Mouse (Mus musculus): ENCODE measurements around the gene Gm4756.
"Not testable (repeated sequence)": the region's sequence is repeated elsewhere in the genome, so short reads cannot be mapped to it uniquely, and the experiment has no call there.

Gm4756 gene

DNA sequence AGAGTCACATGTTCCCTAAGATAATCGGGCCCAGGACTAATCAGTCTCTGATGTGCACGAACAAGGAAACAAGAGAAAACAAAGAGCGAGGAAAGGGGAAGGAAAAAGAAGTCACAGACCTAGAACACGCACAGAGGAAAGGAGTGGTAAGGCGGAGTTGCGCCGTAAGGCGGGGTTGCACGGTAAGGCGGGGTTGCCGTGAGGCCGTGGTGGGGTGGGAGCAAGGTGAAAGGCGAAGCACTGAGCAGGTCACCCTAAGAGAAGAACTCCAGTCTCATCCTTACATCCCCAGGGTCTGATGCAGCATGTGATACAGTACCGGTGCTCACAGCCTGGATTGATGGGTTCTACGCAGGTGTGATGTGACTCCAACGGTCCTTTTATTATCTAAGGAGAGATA is 6.3 kb upstream of the Gm4756 start:
- no peak for DNase-seq (ENCODE audit: low read depth in 2 of 2, low spot score in 2 of 2)

DNA sequence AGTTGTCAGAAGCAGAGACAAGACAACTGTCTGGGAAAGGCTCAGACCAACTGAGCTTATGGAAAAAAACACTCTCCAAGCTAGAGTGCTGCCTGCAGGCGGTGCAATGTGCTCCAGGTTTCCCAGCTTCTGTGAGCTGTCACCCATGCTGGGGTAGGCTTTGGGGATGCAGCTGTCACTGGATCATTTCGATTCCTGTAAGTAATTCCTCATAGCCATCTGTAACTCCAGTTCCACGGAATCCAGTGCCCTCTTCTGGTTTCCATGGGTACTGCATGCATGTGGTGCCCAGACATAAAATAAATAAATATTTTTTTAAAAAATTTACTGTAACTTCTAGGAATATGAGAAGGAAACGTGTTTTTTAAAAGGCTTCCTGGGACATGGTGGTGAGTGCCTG is 5.2 kb upstream of the Gm4756 start:
- DNase-seq (ENCODE audit: low read depth in 2 of 2, low spot score in 2 of 2), result peak in 1 of 2 experiments; percentile 26

DNA sequence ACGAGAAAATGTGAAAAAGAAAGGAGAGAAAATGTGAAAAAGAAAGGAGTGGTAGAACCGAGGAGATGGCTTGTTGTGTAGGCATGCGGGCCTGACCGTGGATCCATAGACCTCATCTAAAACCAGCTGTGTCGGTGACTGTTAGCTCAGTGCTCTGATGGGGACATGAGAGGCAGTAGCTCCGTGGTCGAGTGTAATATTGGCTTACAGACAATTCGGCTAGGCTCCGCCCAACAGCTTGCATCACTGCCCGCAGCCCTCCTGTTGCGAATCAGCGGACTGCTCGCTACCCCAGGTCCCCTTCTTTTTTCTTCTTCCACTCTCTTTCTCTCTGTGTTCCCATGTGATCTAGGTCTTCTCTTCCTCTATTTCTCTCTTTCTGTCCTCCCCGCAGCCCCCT is 540 bp downstream of the Gm4756 start:
- DNase-seq (ENCODE audit: low read depth in 2 of 2, low spot score in 2 of 2), result no peak

DNA sequence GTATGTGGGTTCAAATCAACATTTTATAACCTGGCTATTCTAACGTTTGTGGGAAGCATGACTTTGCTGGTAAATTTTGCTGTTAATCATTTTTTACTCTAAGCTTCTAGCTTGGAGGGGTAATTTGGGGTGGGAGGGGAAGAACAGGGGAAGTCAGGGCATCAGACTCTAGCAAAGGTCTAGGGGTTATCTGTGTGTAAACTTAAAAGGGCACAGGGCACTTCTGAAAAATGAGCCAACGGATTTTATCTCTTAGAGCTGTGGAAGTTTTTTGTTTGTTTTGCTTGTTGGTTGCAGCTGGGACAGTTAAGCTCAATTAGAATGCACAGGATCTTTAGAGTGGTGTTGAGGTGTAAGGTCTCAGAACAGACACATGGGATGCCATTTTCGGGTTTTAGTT is 11.4 kb downstream of the Gm4756 start:
- no peak for DNase-seq (ENCODE audit: low read depth in 2 of 2, low spot score in 2 of 2)

DNA sequence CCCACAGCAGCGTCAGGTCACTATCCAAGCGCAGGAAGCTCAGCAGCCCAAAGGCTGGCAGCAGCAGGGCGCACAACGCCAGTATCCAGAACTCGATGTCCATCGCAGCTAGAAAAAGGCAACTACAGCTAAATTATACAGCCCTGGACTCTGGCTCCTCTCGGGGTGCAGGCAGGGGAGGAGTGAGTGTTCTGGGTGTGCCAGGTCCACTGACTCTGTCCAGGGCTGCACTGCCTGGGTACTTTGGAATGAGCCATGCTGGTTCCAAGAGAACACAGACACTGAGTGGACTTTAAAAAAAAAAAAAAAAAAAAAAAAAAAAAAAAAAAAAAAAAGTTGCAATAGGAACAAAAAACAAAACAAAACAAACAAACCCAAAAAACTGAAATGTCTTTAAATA is 20.7 kb downstream of the Gm4756 start:
- no peak for DNase-seq (ENCODE audit: low read depth in 2 of 2, low spot score in 2 of 2)

DNA sequence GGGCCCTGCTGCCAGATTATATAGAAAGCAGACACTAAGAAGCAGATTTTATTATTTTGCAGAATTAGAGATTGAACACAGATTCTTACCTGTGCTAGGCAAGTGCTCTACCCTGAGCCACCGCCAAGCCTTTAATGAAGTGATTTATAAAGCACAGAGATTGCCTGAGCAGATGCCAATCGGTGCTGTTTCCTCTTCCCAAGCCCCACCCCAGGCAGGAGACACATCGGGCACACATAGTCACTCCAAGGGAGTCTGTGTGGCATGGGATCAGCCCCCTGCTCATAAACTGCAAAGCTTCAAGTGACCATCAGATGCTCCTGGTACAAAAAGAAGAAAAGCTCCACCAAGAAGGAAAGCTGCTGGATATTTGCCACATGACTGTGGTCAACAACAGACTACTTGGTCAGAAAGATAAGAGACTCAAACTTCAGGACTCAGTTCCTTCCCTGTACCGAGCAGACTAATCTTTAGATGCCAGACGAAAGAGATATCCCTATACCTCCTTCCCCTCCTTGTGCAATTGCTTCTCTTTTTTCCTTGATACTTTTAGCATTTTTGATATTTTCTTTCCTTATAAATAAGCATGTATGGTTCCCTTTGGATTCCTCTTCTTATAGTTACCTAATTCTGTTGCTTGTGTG is 26.5 kb downstream of the Gm4756 start:
- no peak for DNase-seq (ENCODE audit: low read depth in 2 of 2, low spot score in 2 of 2)

DNA sequence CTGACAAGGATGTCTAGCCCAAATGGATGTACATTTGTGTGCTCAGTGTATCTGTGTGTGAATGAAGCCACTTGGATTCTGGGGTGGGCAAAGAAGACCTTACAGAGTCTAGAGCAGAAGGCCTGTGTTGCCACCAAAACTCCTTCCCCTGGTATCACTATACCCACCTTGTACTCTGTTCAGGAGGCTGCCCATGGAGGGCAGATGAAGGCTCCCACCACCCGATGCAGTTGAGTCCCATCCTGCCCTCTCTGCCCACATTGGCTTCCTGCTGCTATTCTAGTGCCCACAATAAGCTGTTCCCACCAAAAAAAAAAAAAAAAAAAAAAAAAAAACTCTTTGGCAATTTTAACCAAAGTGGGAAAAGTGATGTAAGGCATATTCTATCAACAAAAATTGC is 28.0 kb downstream of the Gm4756 start:
- no peak for DNase-seq (ENCODE audit: low read depth in 2 of 2, low spot score in 2 of 2)

DNA sequence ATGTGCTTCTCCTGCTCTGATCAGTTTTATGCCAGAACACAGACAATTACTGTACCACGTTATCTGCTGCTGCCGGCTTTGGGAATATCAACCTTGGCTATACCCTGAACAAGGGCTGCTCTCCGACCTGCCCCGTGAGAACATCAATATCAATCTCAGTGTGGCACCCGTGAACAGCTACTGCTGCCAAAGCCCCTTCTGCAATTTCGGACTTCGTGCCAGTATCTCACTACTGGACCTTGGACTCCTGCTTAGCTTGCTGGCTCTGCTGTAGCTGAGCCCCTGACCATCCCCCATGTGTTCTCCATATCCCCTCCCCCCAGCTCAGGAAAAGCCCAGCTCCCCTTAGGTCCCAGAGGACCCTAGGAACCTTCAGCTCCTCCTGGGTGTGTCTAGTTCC is 28.6 kb downstream of the Gm4756 start:
- no peak for DNase-seq (ENCODE audit: low read depth in 2 of 2, low spot score in 2 of 2)

DNA sequence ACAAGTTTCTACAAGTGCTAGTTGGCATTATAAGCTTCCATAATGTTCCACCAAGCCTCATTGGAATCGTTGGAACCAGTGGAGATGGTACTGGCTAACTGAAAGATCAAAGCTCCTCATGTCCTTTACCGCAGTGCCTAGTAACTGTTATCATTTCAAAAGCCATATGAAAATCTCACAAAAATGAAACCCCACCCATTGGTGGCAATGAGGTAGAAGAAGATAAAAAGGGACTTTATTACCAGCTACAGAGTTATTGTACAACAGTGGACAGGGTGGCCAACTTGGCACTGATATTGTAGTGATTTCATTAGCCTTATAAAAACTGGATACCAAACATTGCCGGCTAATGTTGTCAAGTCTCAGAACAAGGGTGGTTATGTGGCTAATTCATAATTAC is 37.4 kb downstream of the Gm4756 start:
- no peak for DNase-seq (ENCODE audit: low read depth in 2 of 2, low spot score in 2 of 2)

DNA sequence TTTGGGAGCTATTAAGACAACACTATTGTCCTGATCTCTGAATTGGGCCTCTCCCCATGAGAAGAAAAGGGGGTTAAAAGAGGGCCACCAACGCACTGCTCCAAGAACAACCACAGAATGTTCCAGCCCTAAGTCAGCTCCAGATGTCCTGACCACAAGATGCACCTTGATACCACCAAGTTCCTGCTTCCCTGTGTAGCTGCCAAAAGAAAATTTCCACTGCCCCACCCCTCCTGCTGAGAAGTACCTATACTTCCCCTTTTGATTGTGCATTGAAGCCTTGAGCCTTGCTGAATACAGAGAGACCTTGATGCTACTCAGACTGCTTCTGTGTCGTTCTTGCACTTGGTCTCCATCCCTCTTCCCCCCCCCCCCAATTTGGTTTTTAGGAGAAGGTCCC is 50.7 kb downstream of the Gm4756 start:
- not testable (repeated sequence) for DNase-seq (ENCODE audit: low read depth in 2 of 2, low spot score in 2 of 2)

DNA sequence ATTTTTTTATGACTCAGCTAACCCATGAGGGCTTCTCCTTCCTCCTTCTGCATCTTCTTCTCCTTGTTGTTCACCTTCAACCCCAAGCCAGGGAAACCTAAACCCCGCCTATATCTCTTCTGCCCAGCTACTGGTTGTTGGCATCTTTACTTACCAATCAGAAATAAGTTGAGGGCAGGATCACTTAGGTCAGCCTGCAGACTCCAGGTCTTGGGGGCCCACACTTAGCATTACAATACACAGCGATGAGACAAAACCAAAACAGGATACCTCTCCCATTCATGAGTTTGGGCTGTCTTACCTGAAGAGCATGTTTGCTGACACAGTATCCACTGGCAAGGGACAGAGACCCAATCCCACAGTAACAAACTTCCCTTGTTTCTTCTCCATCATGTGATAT is 55.5 kb downstream of the Gm4756 start:
- no peak for DNase-seq (ENCODE audit: low read depth in 2 of 2, low spot score in 2 of 2)

DNA sequence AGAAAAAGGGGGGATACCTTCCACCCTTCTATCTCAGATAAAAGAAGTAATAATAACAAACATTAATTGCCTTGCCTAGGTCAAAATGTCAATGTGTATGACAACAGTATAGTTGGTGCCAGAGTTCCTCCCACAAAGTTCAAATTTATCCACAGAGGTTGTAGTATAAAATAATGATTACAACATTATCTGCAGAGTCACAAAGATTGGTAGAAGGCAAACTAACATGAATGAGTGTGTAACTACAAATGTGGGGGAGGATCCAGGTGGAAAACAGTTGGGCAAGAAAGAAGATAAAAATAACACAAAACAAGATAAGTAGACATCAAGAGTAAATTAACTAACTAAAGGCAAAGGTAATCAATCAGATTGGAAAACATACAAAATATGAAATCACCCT is 56.5 kb downstream of the Gm4756 start:
- DNase-seq (ENCODE audit: low read depth in 2 of 2, low spot score in 2 of 2), result no peak

DNA sequence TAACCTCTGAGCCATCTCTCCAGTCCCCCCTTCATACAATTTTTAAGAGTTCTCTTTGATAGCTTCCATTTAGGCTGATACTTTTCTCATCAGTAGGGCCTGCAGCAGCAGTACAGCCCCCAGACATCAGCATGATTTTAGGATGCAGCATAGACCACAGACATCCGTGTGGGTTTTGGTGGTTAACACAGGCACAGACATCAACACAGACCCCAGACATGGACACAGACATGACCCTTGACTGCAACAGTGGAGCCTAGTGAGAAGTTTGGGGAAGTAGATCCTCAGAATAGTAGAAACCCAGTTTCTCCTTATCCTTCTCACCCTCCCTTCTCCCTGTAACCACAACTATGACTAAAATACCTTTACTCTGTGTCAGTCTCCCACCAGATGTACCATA is 64.1 kb downstream of the Gm4756 start:
- DNase-seq (ENCODE audit: low read depth in 2 of 2, low spot score in 2 of 2), result no peak

DNA sequence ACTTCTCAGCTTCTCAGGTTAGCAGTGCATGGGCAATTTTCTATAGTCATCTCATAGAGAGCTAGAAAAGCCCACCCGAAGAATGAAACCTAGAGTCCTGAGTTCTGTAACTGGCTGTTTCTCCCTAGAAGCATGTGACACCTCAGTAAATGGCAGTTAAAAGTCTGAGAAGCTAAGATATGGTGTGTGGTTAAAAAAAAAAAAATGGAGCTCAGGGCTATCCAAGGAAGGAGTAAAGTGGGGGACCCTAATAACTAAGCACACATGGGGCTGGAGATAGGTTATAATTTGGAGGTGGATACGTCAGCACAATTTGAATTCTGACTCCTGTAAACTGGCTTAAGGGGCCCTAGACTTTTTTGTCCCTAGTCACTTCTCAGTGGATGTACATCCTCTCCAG is 66.4 kb downstream of the Gm4756 start:
- DNase-seq (ENCODE audit: low read depth in 2 of 2, low spot score in 2 of 2), result no peak

DNA sequence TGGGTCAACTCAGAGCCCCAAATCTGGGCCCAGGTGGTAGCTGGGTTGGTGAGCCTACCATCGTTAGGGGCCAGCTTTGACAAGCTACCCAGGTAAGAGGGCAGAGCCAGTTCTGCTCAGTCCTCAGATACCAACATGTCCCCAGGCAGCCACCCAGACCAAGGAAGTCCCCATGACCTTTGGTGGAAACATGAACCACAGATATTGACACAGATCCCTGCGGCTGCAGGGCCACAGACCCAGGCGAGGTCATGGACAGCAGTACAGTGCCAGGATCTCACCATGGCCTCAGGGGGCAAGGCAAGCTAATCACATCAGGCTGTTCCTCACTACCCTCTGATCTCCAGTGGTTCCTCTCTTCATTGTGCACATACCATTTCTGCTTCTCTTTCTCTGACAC is 67.4 kb downstream of the Gm4756 start:
- DNase-seq (ENCODE audit: low read depth in 2 of 2, low spot score in 2 of 2), result no peak

DNA sequence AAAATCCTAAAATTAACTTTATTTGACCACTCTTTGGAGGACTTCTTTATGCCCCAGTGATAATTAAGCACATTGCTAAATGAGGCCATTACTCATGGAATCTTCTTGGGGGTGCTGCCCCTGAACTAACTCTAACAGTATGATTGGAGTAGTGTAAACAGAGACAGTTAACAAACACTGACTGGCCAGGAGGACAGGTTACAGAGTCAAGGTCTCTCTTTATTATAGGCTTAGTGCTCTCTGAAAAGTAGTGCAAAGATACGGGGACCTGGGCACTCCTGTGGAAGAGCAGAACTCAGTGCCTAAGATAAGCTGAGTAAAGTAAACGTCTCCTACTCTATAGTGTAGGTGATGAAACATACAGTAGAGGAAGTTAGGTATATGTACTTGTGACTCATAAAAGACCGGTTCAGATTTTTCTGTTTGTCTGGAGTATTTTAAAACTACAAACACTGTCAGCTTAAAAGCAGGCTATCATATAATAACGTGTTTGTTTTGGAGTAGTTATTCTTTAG is 85.1 kb downstream of the Gm4756 start:
- DNase-seq (ENCODE audit: low read depth in 2 of 2, low spot score in 2 of 2), result no peak

DNA sequence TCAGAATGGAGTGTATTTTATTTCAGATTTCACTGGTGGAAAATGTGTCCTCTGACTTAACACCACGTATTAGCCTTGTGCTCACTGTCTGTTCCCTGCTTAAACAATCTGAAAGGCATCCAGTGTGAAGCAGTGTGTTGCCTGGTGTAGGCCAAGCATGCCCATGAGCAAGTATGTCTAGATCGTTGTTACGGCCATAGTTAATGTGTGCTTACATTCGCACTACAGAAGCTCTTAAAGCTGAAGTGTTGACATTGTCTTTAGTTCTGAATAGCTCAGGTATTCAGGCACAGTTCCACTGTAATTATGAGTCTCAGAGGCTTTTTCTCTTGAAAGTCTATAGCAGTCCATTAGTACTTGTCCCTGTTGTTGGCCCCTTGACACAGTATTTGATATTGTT is 95.1 kb downstream of the Gm4756 start:
- DNase-seq (ENCODE audit: low read depth in 2 of 2, low spot score in 2 of 2), result no peak

DNA sequence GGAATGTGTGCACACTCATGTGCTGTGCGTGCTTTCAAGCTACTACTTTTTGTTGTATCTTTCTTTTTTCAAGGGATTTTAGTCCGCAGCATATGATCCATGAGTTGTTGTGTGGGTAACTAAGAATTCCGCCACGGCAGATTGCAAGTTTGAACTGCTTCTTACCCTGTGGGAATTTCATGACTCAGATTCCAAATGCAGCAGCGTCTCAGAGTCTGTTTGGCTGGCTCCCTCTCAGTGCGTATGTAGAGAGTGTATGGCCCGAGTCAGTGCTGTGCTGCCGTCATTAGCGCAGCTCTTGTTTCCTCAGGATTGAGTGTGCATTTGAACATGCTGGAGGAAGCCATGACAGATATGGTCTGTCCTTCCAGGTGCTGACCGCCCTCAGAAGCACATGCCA is 110.9 kb downstream of the Gm4756 start:
- DNase-seq (ENCODE audit: low read depth in 2 of 2, low spot score in 2 of 2), result no peak

DNA sequence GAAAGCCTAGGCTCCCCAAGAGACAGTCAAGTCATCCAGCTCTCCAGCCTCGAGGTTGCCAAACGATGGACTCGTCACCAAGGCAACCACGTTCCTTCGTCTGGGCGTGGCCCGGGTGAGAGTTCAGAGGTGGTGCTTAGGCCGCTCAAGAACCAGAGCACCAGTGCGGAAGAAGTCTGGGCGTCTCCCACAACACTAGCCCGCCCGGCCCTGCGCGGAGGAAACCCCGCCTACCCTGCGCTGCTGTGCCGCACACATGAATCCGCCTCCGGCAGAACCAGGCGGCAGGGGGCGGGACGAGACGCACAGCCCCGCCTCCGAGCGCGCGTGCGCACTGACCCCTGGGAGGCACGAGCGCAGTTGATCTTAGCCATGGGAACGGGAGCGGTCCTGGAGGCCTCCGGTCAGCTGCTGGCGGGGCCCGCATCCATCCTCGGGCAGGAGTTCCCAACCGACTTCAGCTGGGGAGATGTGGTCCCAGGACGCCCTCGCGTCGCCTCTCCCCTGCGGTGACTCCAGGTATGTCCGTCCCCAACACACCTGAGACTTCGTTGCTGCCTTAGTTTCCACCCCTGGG is 113.4 kb downstream of the Gm4756 start, which contains the start of gene Pcnx4:
Gene Pcnx4 (plus strand): TSS at position 363 of the 577 bp plus-strand sequence.
- DNase-seq (ENCODE audit: low read depth in 2 of 2, low spot score in 2 of 2), result peak; percentile 87 to 94

DNA sequence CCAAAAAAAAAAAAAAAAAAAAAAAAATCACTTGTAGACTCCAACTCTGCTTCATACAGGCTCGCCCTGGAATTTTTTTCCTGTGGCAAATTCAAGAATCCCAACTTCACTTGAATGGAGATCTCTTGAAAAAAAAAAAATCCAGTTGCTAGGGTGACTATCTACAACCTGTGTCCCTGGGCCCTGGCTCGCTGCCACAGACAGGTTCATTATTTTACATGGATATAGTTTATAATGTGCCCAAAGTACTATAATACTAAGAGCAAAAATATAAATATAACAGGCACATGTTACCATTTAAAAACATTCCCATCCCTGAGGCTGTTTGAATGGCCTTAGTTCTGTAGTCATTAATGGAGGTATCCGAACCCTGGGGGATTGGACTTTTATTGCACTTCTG is 113.9 kb downstream of the Gm4756 start:
- DNase-seq (ENCODE audit: low read depth in 2 of 2, low spot score in 2 of 2), result no peak

DNA sequence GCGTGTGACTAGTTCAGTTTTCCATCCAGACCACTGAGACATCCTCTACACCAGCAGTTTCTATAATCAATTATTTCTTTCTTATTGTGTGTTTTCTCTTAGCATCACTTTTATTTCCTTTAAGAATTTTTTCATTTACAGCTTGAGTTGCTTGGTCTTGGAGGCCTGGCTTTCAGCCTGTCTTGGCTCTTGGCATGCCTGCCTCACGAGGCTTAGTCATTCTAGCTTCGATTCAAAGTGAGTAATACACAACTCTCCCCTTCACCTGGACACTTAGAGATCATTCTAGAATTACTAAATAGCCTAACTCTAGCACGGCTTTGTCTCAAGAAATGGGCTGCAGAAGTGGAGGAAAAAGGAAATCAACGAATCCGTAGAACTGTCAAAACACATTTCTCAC is 115.5 kb downstream of the Gm4756 start:
- no peak for DNase-seq (ENCODE audit: low read depth in 2 of 2, low spot score in 2 of 2)

DNA sequence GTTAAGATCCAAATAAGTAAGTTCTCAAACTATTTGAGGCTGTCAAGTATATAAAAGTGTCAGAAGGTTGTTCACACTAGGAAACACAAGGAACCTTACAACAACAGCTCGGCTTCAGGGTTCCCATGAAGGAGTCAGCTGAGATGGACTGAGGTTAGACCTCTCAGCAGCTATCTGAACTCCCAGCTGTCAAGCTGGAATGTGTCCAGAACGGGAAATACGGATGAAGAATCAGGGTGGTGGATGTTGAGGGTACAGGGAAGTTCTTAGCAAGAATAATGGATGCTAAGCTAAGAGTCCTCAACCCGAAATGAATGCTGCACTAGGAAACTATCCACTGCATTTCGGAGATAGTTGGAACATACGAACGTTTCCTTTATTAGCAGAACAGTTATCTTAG is 117.2 kb downstream of the Gm4756 start:
- no peak for DNase-seq (ENCODE audit: low read depth in 2 of 2, low spot score in 2 of 2)

Data from CD8-positive naive resting alpha-beta T cell, adult 2 months (primary cell).